Mouse (Mus musculus) frontal cortex, adult 2 months (tissue): ENCODE results near the gene Gm21732. TPM values are rescaled to one million over a fixed set of nuclear protein-coding genes. Genes with fewer than 3 reads are reported as not detected.
"Not testable (repeated sequence)": the region's sequence is repeated elsewhere in the genome, so short reads cannot be mapped to it uniquely, and the experiment has no call there.

Experiments
- DNase-seq, 2 experiments: peaks; one replicate each; pipeline ENCODE4 v3.0.0; 2022; ENCODE audit warnings: low spot score in 1 of 2; ENCODE audit errors: extremely low spot score in 1 of 2
- polyA plus RNA-seq: library from polyadenylated mRNA; depleted of rRNA; stranded (reverse); fragments of >200 nt; gene quantifications from 2 replicates; pipeline ENCODE4 v1.2.3, GENCODE M21; 2012; rRNA removed

The Gm21732 gene
- polyA plus RNA-seq = not detected in 2 replicates

DNA sequence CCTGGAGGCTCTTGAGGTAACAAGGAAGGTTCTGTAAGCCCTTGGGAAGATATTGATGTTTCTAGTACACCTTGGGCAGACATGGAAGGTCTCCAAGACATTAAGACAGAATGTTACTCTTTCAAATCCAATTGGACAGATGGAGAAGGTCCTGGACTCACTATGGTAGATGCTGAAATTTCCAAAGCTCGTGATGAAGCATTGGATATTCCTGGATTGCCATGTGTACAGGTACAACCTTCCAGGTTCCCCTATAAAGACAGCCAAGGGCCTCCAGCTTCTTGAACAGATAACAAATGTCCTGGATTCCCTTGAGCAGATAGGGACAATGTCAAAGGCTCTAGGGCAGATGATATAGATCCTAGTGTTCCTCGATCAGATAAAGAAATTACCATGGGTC is at the start of gene Gm21732:
Gene Gm21732 (minus strand): TSS at position 101 of the 400 bp plus-strand sequence.
- DNase-seq = not testable (repeated sequence)

Other genes starting within 250 kb of the Gm21732 start
- not detected in 2 replicates for gene Gm20897, start 73.5 kb downstream of the Gm21732 start, polyA plus RNA-seq